Mouse (Mus musculus): Measurements from ENCODE around the gene Tiam1.

The Tiam1 gene

DNA sequence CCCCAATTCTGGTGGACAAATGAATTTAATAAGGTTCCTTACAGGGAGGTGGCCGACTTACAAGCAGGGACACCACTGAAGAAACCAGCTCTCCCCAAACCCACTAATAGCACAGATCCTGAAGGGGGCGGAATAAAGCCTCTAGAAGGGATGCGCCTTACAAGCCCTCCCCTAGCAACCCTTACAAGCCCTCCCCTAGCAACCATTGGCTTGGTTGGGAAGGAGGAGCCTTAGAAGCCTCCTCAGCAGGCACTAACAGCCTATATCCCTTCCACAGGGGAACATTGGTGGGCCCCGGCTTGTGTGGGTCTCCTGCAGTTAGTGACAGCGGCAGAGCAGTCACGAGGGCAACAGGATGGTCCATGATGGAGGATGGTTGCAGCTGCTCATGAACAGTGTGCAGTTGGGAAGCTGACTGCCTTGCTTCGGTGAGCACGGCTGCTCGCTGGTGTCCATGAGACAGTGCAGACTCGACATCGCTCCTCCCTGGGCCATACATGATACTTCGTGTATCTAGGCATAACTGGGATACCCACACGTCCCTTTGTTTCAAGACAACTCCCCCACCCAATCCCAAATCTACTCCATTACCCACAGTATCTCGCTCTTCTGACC, 90.6 kb downstream of the Tiam1 start:
- DNase-seq (ENCODE audit: extremely low spot score, low read depth, low spot score): no peak

GRCm38 (mm10) chr16:90052409-90052808, 91.2 kb downstream of the Tiam1 start:
- no peak for DNase-seq (ENCODE audit: extremely low spot score, low read depth, low spot score)

DNA sequence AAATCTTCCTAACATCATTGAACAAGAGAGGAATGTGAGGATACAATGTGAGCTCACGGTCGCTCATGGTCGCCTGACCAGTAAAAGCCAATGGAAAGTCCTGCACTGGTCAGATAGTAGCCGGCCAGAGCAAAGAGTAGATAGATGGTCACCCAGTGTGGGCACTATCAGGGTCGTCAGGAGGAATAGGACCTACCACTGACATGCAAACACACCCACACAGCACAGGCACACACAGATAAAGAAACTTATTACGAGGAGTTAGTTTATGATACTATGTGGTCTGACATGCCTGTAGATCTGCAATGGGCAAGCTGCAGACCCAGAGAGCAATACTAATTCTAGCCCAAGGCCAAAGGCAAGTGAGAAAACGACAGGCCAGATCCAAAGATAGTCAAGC, 92.5 kb downstream of the Tiam1 start:
- no peak for DNase-seq (ENCODE audit: extremely low spot score, low read depth, low spot score)

- DNase-seq (ENCODE audit: extremely low spot score, low read depth, low spot score): no peak
Observed at GRCm38 (mm10) chr16:90047841-90048240, 95.7 kb downstream of the Tiam1 start.

GRCm38 (mm10) chr16:90046494-90047158, 96.9 kb downstream of the Tiam1 start:
- DNase-seq (ENCODE audit: extremely low spot score, low read depth, low spot score): no peak

DNA sequence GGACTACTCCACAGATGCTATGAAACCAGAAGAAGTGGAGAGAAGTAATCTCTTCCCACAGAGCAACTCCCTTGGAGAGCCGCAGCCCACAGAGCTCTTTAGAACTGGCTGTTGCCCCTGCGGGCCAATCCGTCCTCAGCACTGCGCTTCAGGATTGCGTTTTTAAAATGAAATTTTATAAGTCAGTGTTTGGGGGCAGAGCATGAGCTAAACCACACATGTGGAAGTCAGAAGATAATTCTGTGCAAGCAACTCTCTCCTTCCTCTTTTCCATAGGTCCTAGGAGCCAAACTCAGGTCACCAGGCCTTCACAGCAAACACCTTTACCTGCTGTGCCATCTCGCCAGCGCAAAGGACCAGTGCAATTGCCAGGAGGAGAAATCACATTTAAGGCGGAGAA, 98.0 kb downstream of the Tiam1 start:
- DNase-seq (ENCODE audit: extremely low spot score, low read depth, low spot score): no peak

- no peak for DNase-seq (ENCODE audit: extremely low spot score, low read depth, low spot score)
Observed at GRCm38 (mm10) chr16:90044004-90044754, 99.4 kb downstream of the Tiam1 start.

DNA sequence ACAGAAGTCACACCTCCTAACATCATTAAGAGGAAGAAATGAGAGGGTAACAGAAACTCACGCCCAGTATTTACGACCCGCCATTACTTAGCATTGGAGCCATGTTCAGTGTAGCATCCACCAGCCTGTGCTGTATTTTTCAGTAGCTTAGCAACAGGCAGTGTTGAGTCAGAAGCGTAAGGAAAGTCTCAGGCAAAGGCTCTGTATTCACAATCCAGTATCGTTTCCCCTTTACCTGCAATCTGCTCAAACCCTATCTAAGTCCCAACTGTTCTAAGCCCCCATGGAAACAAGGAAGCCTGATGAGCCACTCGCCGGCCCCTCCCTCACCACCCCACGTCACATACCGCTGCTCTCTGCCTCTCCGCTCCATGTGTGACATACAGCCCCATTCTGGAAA, 100.7 kb downstream of the Tiam1 start:
- no peak for DNase-seq (ENCODE audit: extremely low spot score, low read depth, low spot score)

- DNase-seq (ENCODE audit: extremely low spot score, low read depth, low spot score): no peak
Observed at GRCm38 (mm10) chr16:90042386-90042785, 101.2 kb downstream of the Tiam1 start.

- DNase-seq (ENCODE audit: extremely low spot score, low read depth, low spot score): no peak
Observed at GRCm38 (mm10) chr16:90040771-90041364, 102.7 kb downstream of the Tiam1 start.

DNA sequence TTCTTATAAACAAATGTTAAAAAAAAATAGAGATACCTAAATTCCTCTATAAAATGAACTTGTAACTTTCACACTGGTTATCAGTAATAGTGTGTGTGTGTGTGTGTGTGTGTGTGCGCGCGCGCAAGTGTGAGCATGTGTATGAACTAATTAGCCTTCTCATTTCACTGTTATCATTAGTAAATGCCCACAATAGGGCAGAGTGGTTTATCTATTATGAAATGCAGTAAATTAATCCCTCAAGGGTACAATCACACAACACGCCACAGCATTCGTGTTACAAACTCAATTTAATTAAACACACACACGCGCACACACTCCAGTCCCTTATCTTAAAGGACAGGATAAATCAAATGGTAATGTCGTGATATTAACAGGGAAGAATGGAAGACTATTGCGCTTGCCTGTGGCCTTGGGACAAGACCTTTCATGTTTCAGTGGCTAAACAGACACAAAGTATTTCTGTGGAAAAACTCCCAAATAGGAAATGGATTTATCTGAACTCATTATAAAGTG, 107.9 kb downstream of the Tiam1 start:
- no peak for DNase-seq (ENCODE audit: extremely low spot score, low read depth, low spot score)

- DNase-seq (ENCODE audit: extremely low spot score, low read depth, low spot score): no peak
Observed at GRCm38 (mm10) chr16:90030355-90030754, 113.2 kb downstream of the Tiam1 start.

DNA sequence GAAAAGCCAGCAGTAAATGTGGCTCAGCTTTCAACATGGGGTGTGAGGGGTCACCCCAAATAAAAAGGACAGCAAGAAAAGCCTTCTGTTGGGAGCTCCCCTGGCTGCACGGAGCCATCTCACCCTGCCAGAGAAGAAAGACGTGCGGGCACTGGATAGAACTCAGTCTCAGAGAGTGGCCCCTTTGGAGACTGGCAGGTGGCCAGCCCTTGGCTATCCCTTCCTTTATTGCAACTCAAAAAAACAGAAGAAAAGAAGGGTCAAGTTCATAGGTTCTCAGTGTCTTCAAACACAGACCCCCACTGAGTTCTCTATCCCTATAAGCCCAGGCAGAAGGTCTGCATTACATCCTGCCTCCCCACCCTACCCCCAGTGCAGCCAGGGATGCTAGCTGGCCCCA, 115.7 kb downstream of the Tiam1 start:
- DNase-seq (ENCODE audit: extremely low spot score, low read depth, low spot score): no peak

- DNase-seq (ENCODE audit: extremely low spot score, low read depth, low spot score): no peak
Observed at GRCm38 (mm10) chr16:90025526-90026172, 117.9 kb downstream of the Tiam1 start.

DNA sequence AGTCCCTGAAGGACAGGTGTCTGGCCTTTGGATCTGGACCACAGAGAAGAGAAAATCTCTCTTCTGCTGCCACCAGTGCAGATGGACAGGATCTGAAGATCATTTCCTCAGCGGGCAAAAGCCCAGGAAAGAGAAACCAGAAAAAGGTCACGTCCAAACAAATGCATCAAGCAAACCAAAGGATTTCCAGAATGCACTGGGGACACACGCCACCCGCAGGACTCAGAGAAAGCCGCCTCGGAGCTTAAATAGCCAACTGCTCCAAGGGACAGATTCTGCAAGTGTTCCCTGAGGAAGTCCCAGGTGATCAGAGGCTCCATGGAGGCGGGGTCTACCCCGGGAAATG, 119.9 kb downstream of the Tiam1 start:
- no peak for DNase-seq (ENCODE audit: extremely low spot score, low read depth, low spot score)

GRCm38 (mm10) chr16:90022932-90023664, 120.5 kb downstream of the Tiam1 start:
- DNase-seq (ENCODE audit: extremely low spot score, low read depth, low spot score): no peak

- no peak for DNase-seq (ENCODE audit: extremely low spot score, low read depth, low spot score)
Observed at GRCm38 (mm10) chr16:90016046-90016445, 127.5 kb downstream of the Tiam1 start.

GRCm38 (mm10) chr16:90014596-90014995, 129.0 kb downstream of the Tiam1 start:
- no peak for DNase-seq (ENCODE audit: extremely low spot score, low read depth, low spot score)

- DNase-seq (ENCODE audit: extremely low spot score, low read depth, low spot score): no peak
Observed at GRCm38 (mm10) chr16:90011521-90012181, 131.9 kb downstream of the Tiam1 start.

- DNase-seq (ENCODE audit: extremely low spot score, low read depth, low spot score): no peak
Observed at GRCm38 (mm10) chr16:90008504-90008903, 135.1 kb downstream of the Tiam1 start.

Measured in hindlimb bud, embryonic 11.5 days (tissue).